Mouse (Mus musculus): Measurements from ENCODE around the gene Chst2.

GRCm38 (mm10) chr9:95442321-95442731, 35.8 kb upstream of the Chst2 start:
- TF ChIP-seq POLR2A (IDR thresholded peaks at IDR 0.05; ENCODE audit: control insufficient read depth, low read depth, low read length), result no peak
- TF ChIP-seq CTCF (IDR thresholded peaks at IDR 0.05; ENCODE audit: control insufficient read depth, insufficient read depth, insufficient replicate concordance, low read depth, low read length), result no peak; the same call in 1 of the 2 replicates
